Mouse (Mus musculus): Measurements from ENCODE around the gene Mrpl3. TPM values are rescaled to one million over a fixed set of nuclear protein-coding genes. Genes with fewer than 3 reads are reported as not detected.

Gene Mrpl3
- polyA plus RNA-seq (2014; fragmentation: Nextera tagmentation; extraction: Ambion mirVana), result 115 and 117 TPM in 2 replicates

GRCm38 (mm10) chr9:105053147-105053557 is at the start of gene Mrpl3:
Gene Mrpl3, plus strand, starts transcription at chr9:105053239.
- DNase-seq (ENCODE audit: low spot score) (peak; percentile 99), ATAC-seq (replicated peaks; ENCODE audit: low FRiP score, low TSS enrichment, low read depth) (peak; percentile 87)
- Histone ChIP-seq H3K4me3 (ENCODE audit: low read depth, low read length) (peak within 1 kb of the TSS; percentile 99), H3K27me3 (replicated peaks; ENCODE audit: control insufficient read depth, insufficient read depth, low read length) (no peaks in the 10 kb centered on the region), H3K9ac (ENCODE audit: low read length) (peak within 1 kb of the TSS; percentile 97), H3K27ac (ENCODE audit: low read depth) (peak within 1 kb of the TSS; percentile 69), H3K4me1 (replicated peaks; ENCODE audit: control insufficient read depth, insufficient read depth, low read length) (peaks cover 7% of the 10 kb centered on the region; the same call in 1 of the 2 replicates), H3K4me2 (ENCODE audit: low read length) (peak within 1 kb of the TSS; percentile 73), H3K36me3 (ENCODE audit: control insufficient read depth, insufficient read depth, low read length) (peaks cover 36% of the 10 kb centered on the region), H3K9me3 (ENCODE audit: control insufficient read depth, low read length) (no peaks in the 10 kb centered on the region)
- WGBS, result under 1% methylated on average over 31 of the region's 31 CpGs

GRCm38 (mm10) chr9:105010721-105011120 is 42.3 kb upstream of the Mrpl3 start:
- ATAC-seq (replicated peaks; ENCODE audit: low FRiP score, low TSS enrichment, low read depth) (no peak), DNase-seq (ENCODE audit: low spot score) (no peak)
- H3K9me3 ChIP-seq (ENCODE audit: control insufficient read depth, low read length), result no peaks in the 10 kb centered on the region
- no peak overlapping the region for H3K4me2 ChIP-seq (ENCODE audit: low read length)
- H3K36me3 ChIP-seq (ENCODE audit: control insufficient read depth, insufficient read depth, low read length), result no peaks in the 10 kb centered on the region
- no peaks in the 10 kb centered on the region for H3K4me1 ChIP-seq (replicated peaks; ENCODE audit: control insufficient read depth, insufficient read depth, low read length)
- no peak overlapping the region for H3K4me3 ChIP-seq (ENCODE audit: low read depth, low read length)
- 22% methylated on average over 2 of the region's 2 CpGs for WGBS
- H3K27ac ChIP-seq (ENCODE audit: low read depth), result no peak overlapping the region
- H3K9ac ChIP-seq (ENCODE audit: low read length), result no peak overlapping the region
- H3K27me3 ChIP-seq (replicated peaks; ENCODE audit: control insufficient read depth, insufficient read depth, low read length), result no peaks in the 10 kb centered on the region

DNA sequence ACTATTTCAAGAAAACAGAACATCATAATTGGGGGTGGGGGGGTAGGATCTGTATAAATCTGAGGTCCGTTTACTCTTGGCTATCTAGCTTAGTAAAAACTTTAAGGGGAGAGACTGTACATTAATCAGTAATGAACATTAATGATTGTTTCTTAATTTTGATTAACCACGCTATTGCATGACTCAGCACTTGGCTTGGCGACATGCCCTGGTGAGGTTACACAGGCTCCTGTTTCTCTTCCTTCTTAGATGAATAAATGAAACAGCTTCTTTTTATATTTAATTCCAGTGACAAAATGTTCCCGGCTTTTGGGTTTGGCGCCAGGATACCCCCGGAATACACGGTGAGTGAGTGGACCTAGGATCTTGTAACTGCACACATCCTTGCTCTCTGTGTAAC is 34.9 kb upstream of the Mrpl3 start:
- Histone ChIP-seq H3K4me3 (ENCODE audit: low read depth, low read length) (no peak overlapping the region), H3K9me3 (ENCODE audit: control insufficient read depth, low read length) (no peaks in the 10 kb centered on the region), H3K36me3 (ENCODE audit: control insufficient read depth, insufficient read depth, low read length) (no peaks in the 10 kb centered on the region), H3K27me3 (replicated peaks; ENCODE audit: control insufficient read depth, insufficient read depth, low read length) (no peaks in the 10 kb centered on the region), H3K9ac (ENCODE audit: low read length) (no peak overlapping the region), H3K27ac (ENCODE audit: low read depth) (no peak overlapping the region), H3K4me2 (ENCODE audit: low read length) (no peak overlapping the region), H3K4me1 (replicated peaks; ENCODE audit: control insufficient read depth, insufficient read depth, low read length) (no peaks in the 10 kb centered on the region)
- WGBS, result 89% methylated on average over 7 of the region's 7 CpGs
- ATAC-seq (replicated peaks; ENCODE audit: low FRiP score, low TSS enrichment, low read depth) (no peak), DNase-seq (ENCODE audit: low spot score) (no peak)

DNA sequence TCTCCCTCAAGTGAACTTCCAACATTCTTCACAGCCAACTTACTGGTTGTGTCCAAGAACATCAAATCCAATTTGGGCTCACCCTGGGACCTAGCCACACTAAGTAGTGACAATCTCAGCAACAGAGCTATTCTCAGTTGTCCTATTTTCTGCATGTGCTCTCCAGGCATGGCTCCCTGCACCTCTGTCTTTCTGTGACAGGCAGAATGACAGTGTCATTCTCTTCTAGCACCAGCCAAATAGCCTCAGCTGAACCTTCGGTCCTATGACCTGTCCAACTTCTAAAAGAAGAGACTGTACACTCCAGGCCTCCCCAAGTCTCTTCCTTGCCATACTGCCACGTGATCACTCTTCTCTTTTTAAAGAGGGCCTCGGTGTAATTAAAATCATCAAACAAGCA is 24.7 kb upstream of the Mrpl3 start:
- ATAC-seq (replicated peaks; ENCODE audit: low FRiP score, low TSS enrichment, low read depth), result no peak
- H3K27ac ChIP-seq (ENCODE audit: low read depth), result no peak overlapping the region
- DNase-seq (ENCODE audit: low spot score), result no peak
- no peak overlapping the region for H3K4me3 ChIP-seq (ENCODE audit: low read depth, low read length)
- no peaks in the 10 kb centered on the region for H3K4me1 ChIP-seq (replicated peaks; ENCODE audit: control insufficient read depth, insufficient read depth, low read length)
- no peaks in the 10 kb centered on the region for H3K27me3 ChIP-seq (replicated peaks; ENCODE audit: control insufficient read depth, insufficient read depth, low read length)
- WGBS, result 78% methylated on average over 3 of the region's 3 CpGs
- no peaks in the 10 kb centered on the region for H3K9me3 ChIP-seq (ENCODE audit: control insufficient read depth, low read length)
- no peak overlapping the region for H3K9ac ChIP-seq (ENCODE audit: low read length)
- H3K36me3 ChIP-seq (ENCODE audit: control insufficient read depth, insufficient read depth, low read length), result no peaks in the 10 kb centered on the region
- H3K4me2 ChIP-seq (ENCODE audit: low read length), result no peak overlapping the region

DNA sequence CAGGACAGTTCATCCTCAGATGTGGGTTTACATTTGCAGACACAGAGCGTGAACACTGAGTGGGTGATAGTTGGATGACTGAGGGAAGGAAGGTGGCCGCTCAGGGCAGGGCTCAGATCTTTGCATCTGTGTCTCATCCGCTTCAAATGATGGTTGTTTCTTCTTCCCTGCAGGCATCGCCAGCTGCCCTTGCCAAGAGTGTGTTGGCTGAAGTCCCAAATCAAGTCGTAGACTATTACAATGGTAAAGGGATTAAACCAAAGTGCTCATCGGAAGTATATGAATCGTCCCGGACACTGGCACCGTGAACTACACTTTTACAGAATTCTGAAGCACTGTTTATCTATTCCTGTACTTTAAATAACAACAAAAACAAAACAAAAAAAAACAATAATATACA is 20.5 kb upstream of the Mrpl3 start:
- 90% methylated on average over 9 of the region's 9 CpGs for WGBS
- no peak overlapping the region for H3K4me3 ChIP-seq (ENCODE audit: low read depth, low read length)
- no peak overlapping the region for H3K27ac ChIP-seq (ENCODE audit: low read depth)
- H3K9me3 ChIP-seq (ENCODE audit: control insufficient read depth, low read length), result no peaks in the 10 kb centered on the region
- H3K36me3 ChIP-seq (ENCODE audit: control insufficient read depth, insufficient read depth, low read length), result no peaks in the 10 kb centered on the region
- no peak for ATAC-seq (replicated peaks; ENCODE audit: low FRiP score, low TSS enrichment, low read depth)
- no peaks in the 10 kb centered on the region for H3K4me1 ChIP-seq (replicated peaks; ENCODE audit: control insufficient read depth, insufficient read depth, low read length)
- no peak overlapping the region for H3K9ac ChIP-seq (ENCODE audit: low read length)
- H3K4me2 ChIP-seq (ENCODE audit: low read length), result no peak overlapping the region
- H3K27me3 ChIP-seq (replicated peaks; ENCODE audit: control insufficient read depth, insufficient read depth, low read length), result no peaks in the 10 kb centered on the region
- DNase-seq (ENCODE audit: low spot score), result no peak

DNA sequence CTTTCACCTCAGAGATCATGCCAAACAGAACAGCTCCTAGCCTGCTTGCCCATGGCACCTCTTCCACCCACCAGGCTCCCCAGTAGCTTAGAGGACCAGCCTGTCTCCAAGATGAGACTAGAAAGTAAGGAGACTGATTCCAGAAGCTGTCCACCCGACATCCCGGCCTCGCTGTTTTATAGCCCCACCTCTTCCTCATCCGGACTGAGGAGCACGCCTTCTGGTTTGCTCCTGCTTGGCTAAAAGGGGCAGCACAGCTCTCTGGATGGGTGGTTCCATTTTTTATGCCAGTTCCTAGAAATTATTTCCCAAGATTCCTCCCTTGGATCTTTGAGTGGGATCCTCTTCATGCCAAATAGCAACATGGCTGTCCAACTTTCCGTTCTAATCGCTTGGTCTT is 19.4 kb upstream of the Mrpl3 start:
- no peaks in the 10 kb centered on the region for H3K36me3 ChIP-seq (ENCODE audit: control insufficient read depth, insufficient read depth, low read length)
- H3K4me1 ChIP-seq (replicated peaks; ENCODE audit: control insufficient read depth, insufficient read depth, low read length), result no peaks in the 10 kb centered on the region
- H3K27me3 ChIP-seq (replicated peaks; ENCODE audit: control insufficient read depth, insufficient read depth, low read length), result no peaks in the 10 kb centered on the region
- WGBS, result 86% methylated on average over 7 of the region's 7 CpGs
- H3K4me2 ChIP-seq (ENCODE audit: low read length), result no peak overlapping the region
- H3K9ac ChIP-seq (ENCODE audit: low read length), result no peak overlapping the region
- no peak for DNase-seq (ENCODE audit: low spot score)
- no peak overlapping the region for H3K4me3 ChIP-seq (ENCODE audit: low read depth, low read length)
- no peak overlapping the region for H3K27ac ChIP-seq (ENCODE audit: low read depth)
- ATAC-seq (replicated peaks; ENCODE audit: low FRiP score, low TSS enrichment, low read depth), result no peak
- H3K9me3 ChIP-seq (ENCODE audit: control insufficient read depth, low read length), result no peaks in the 10 kb centered on the region

DNA sequence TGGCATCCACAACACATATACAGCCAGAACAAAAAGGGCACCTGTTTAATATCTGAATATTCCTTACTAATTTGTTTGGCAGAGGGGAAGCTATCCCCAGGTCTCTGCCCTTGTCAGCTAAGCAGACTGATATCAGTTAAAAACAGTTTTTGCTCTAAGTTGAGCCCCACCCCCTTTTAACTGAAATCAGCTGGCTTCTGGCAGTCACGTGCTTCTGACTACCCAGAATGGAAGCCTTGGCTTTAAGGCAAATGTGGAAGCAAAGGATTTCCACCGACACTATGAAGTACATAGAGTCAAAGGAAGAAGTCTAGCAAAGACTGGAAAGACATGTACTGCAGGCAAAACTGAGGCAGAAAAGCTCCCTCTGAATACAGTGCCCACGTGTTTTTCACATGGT is 15.2 kb upstream of the Mrpl3 start:
- Histone ChIP-seq H3K4me3 (ENCODE audit: low read depth, low read length) (no peak overlapping the region), H3K9ac (ENCODE audit: low read length) (no peak overlapping the region), H3K27ac (ENCODE audit: low read depth) (no peak overlapping the region), H3K27me3 (replicated peaks; ENCODE audit: control insufficient read depth, insufficient read depth, low read length) (no peaks in the 10 kb centered on the region), H3K4me1 (replicated peaks; ENCODE audit: control insufficient read depth, insufficient read depth, low read length) (no peaks in the 10 kb centered on the region), H3K4me2 (ENCODE audit: low read length) (no peak overlapping the region), H3K36me3 (ENCODE audit: control insufficient read depth, insufficient read depth, low read length) (no peaks in the 10 kb centered on the region), H3K9me3 (ENCODE audit: control insufficient read depth, low read length) (no peaks in the 10 kb centered on the region)
- no peak for DNase-seq (ENCODE audit: low spot score)
- 80% methylated on average over 3 of the region's 3 CpGs for WGBS
- ATAC-seq (replicated peaks; ENCODE audit: low FRiP score, low TSS enrichment, low read depth), result no peak

- no peak for ATAC-seq (replicated peaks; ENCODE audit: low FRiP score, low TSS enrichment, low read depth)
- 64% methylated on average over 7 of the region's 7 CpGs for WGBS
- H3K9ac ChIP-seq (ENCODE audit: low read length), result no peak overlapping the region
Observed at GRCm38 (mm10) chr9:105046014-105046413, 7.0 kb upstream of the Mrpl3 start.

GRCm38 (mm10) chr9:105048351-105048750 is 4.7 kb upstream of the Mrpl3 start:
- Histone ChIP-seq H3K4me1 (replicated peaks; ENCODE audit: control insufficient read depth, insufficient read depth, low read length) (no peaks in the 10 kb centered on the region), H3K27me3 (replicated peaks; ENCODE audit: control insufficient read depth, insufficient read depth, low read length) (no peaks in the 10 kb centered on the region), H3K9me3 (ENCODE audit: control insufficient read depth, low read length) (no peaks in the 10 kb centered on the region), H3K9ac (ENCODE audit: low read length) (no peak overlapping the region), H3K4me3 (ENCODE audit: low read depth, low read length) (no peak overlapping the region), H3K27ac (ENCODE audit: low read depth) (no peak overlapping the region), H3K36me3 (ENCODE audit: control insufficient read depth, insufficient read depth, low read length) (no peaks in the 10 kb centered on the region), H3K4me2 (ENCODE audit: low read length) (no peak overlapping the region)
- DNase-seq (ENCODE audit: low spot score) (no peak), ATAC-seq (replicated peaks; ENCODE audit: low FRiP score, low TSS enrichment, low read depth) (no peak)
- 72% methylated on average over 10 of the region's 10 CpGs for WGBS

More at GRCm38 (mm10) chr9:105046014-105046413, 7.0 kb upstream of the Mrpl3 start:
- Histone ChIP-seq H3K4me2 (ENCODE audit: low read length) (no peak overlapping the region), H3K9me3 (ENCODE audit: control insufficient read depth, low read length) (no peaks in the 10 kb centered on the region), H3K27ac (ENCODE audit: low read depth) (no peak overlapping the region), H3K4me1 (replicated peaks; ENCODE audit: control insufficient read depth, insufficient read depth, low read length) (no peaks in the 10 kb centered on the region), H3K36me3 (ENCODE audit: control insufficient read depth, insufficient read depth, low read length) (no peaks in the 10 kb centered on the region), H3K27me3 (replicated peaks; ENCODE audit: control insufficient read depth, insufficient read depth, low read length) (no peaks in the 10 kb centered on the region), H3K4me3 (ENCODE audit: low read depth, low read length) (no peak overlapping the region)
- no peak for DNase-seq (ENCODE audit: low spot score)

Data from intestine, embryonic 14.5 days (tissue).